Mouse (Mus musculus) granulocyte monocyte progenitor cell, adult 5-6 weeks (primary cell): ENCODE measurements around the gene Auts2. TPM values are rescaled to one million over a fixed set of nuclear protein-coding genes. Genes with fewer than 3 reads are reported as not detected.
A peak's percentile ranks its signal among the peaks of the same experiment; 100 is the strongest.

Source experiments
- ATAC-seq: replicated peaks from 2 replicates; pipeline ENCODE4 v1.8.0; 2016; ENCODE audit warnings: mild to moderate bottlenecking, moderate TSS enrichment, inconsistent platforms; ENCODE audit not compliant: poor library complexity, severe bottlenecking
- total RNA-seq, 2 experiments: library from RNA; stranded (forward) in 1 of 2; stranded (reverse) in 1 of 2; fragments of 200-712, 200-1000 nt in 1 of 2; fragments of >200 nt in 1 of 2; fragmentation: Nextera tagmentation in 1 of 2; gene quantifications; 2 replicates each; pipeline ENCODE4 v1.2.3; 2014 to 2017

Gene Auts2
- total RNA-seq, 2 experiments from 2014 or later, result 0.62 to 109 TPM

DNA sequence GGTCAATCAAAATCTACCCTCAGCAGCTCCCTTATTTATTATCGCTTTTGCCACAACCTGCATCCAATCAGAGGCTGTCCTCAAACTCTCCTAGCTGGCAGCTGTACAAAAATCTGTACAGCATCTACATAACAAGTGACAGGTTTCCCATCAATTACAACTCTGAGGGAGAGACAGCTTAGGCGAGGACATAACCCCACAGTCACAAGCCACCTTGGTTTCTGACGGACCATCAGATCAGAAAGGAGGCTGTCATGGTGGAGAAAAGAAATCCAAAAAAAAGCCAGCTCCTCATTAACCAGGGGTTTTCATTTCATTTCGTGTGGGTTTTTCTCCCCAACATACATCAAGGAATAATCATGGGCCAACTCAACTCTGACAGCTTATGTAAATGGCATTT, 210.6 kb downstream of the Auts2 start:
- ATAC-seq, result no peak

DNA sequence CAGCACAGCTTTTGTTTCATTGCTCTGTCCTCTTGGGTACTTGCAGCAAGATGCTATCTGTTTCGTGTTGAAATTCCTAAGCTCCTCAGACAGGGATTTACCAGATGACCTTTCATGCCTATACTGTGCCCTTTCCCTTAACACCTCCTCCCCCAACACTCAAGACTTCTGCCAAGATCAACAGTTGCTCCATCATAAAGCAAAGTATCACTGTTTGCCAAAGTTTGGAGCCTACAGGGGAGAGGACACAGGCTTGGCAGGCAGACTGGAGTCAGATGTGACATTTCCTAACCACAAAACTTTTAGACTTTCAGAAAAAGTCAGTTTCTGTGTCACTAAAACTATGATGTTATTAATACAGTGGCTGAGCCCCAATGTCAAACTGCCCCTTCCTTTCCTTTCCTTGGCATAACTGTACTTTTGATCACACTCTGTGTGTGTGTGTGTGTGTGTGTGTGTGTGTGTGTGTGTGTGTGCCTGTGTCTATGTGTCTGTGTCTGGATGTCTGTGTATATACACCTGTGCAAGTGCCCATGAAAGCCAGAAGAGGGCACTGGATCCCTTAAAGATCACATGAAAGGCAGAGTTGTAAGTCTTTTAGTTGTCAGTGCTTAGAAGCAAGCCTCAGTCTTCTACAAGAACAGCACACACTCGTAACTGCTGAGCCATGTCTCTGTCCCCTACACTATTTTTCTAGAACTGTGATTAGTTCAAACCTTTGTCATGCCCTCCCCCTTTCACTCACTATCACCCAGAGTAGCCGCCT, 213.8 kb downstream of the Auts2 start:
- ATAC-seq, result no peak

DNA sequence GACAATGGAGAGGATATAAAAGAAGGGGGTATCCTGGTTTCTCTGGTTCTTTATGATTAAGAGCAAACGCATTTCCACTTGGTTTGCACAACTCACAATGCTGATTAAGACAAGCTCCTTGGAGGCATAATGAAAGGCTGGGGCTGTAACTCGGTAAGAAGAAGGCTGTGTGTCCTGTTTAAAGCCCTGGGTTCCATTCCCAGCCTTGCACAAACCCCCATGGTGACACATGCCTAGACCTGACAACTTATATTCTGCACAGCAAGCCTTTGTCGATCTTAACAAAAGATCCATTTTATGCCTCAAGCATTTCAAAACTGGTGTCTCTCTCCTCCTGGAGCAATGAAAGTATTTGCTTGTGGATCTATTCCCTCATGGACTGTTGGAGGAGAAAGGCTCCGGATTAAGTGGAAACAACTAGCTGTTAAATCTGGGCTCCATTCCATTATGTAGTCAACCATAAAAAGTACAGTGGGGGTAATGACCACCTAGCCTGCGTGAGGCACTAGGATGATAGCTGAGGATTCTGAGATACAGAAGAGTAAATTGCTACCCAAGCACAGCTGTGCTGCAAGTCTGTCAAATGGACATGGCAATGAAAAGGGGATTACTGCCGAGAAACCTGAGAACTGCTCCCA, 218.8 kb downstream of the Auts2 start:
- 0 out of 2 replicates have a peak, but pooled peaks have one; percentile 2 for ATAC-seq

DNA sequence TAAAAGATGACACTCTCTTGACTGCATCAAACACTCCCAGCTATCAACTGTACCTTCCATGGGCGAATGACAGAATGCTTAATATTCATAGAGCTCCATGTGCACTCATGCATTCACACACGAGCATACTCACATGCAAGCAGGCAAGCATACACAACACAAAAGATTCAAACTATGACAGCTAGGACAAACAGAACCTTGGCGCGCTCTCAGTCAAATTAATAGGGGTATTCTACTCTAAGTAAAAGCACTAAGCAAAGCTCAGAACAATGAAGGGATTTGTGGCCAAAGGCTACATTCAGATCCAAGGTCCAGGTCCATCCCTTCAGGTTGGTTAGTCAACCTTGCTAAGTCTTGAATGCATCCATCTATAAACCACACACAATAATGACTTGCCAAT, 219.5 kb downstream of the Auts2 start:
- ATAC-seq, result no peak

DNA sequence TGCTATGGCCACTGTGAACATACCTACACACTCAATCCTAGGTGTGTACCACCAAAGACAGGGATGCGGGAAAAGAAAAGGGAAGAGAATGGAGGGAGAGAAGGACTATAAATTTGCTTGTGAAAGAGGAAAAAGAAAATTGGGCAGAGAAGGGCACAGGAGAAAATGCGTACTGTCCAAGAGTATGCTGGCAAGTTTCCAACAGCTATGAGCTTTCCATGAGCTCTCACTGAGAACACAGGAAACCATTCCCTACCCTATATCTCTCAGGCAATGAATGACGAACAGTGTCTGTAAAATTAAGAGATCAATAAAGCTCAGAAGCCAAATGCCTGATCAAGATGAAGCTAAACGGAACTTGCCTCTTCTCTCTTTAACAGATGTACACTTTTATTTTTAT, 220.2 kb downstream of the Auts2 start:
- ATAC-seq, result no peak

DNA sequence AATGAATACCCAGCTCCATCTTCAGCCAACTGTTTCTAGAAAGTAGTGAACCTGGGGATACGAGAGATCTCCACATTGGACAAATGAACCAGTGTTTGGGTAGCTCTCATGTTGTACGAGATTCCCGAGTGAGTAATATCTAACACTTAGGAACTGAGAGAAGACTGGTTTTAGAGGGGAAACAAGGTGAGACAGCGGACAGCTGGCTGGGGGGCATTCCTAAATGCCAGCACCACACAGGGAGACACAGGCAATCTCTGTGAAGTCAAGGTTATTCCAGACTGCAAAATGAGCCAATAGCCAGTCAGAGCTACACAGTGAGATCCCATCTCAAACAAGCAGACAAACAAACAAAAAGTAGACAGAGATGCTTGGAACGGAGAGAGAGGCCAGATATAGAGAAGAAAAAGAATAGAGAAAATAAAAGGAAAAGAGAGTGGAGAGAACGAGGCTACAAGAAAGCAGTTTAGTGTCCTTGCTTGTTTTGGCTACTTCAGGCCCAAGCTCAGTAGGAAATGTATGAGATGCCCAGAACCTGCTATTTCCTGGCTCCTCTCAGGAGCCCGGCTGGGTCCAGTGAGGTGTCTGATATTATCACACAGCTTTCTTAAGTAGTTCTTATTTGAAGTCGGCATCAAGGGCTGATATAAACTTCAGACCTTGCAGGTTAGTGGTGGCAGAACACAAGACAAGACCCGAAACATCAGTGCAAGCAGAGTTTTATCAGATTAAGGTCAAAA, 224.9 kb downstream of the Auts2 start:
- ATAC-seq, result no peak

DNA sequence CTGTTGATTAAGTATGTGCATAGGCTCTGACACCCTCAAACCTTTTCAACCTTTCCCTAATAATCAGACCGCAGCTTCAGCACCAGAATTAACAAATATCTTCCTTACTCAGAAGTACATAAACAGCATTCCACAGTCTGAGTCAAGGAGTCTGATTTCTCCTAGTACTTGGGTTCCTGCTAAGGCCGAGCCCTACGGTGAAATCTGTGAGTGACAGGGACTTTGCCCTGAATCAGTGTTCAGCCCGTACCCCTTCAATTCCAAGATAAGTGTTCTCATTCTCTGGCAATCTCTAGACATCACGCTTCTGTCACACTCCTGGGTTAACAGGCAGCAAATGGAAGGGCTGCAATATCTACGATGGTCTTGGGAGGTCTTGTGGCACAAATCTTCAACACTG, 226.2 kb downstream of the Auts2 start:
- ATAC-seq, result no peak

DNA sequence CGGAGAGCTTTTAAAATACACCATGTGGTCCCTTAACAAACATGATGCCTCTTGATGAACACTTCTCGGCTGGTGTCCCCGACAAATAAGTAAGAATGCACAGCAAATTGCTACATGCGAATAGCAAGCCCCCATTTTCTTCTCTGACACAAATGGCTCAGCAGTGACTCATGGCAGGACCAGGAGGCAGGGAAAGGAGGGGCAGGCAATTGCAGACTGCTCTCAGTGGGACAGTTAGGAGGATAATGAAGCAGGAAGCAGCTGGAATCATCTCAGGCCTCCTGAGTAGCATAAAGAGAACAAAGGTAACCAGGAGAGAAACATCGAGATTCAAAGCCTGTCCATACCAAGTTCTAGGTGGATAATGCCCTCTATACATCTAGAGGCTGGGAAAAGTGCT, 228.8 kb downstream of the Auts2 start:
- no peak for ATAC-seq

DNA sequence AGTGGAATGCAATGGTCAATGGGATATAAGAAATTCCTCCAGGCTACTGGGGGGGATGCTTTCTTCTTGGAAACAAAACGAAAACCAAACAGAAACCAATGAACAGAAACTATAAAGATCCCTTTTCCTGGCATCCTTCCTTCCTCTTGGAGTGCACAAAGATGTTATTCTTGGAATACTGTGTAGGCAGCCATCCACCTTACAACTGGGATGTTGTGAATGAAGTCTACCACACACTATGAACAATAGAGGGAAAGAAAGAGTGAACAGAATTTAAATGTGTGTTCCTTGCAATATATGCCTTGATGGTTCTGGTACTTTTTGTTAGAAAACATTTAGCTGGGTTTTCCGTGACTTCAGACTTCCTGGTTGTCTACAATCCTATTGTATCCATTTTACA, 236.1 kb downstream of the Auts2 start:
- ATAC-seq, result no peak

DNA sequence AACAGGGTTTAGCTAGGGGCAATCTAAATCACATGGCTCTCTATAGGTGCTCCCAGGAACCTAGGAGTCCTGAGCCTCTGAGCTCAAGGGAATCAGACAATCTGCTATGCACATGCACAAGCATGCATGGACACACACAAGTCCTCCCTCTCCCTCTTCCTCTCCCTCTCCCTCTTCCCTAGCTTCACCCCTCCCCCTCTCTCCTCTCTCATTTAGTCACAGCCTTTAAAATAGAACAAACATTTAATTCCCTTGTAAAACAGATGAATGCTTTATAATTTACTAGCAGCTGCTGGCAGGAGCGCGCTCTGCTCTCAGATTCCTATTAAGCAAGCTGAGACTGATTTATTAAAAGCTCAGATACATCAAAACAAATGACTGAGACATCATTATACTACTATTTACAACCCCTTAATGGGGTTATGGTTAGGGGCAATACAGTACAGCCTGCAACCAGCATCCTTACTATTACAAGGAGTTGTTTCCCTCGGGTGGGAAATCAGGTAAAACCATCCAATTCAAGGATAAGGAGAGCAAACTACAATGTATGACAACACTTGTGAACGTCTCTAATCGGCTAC, 237.7 kb downstream of the Auts2 start:
- ATAC-seq, result no peak

DNA sequence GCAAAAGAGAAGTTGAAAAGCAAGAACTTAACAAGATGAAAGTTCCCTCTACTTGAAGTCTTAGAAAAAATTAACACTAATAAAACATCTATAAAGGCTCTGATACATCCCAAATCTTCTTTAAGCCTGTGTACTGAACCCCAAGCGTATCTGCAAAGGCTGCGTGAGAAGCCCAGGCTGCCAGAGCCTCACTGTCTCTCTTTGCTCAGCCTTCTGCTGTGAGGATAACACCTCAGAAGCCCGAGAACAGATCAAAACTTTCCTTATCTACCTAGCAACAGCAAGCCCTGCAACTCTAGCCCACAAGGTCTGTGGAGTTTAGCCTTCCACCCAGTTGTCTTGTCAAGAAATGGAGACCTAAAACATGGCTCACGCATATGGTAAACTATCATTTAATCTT, 240.4 kb downstream of the Auts2 start:
- no peak for ATAC-seq

DNA sequence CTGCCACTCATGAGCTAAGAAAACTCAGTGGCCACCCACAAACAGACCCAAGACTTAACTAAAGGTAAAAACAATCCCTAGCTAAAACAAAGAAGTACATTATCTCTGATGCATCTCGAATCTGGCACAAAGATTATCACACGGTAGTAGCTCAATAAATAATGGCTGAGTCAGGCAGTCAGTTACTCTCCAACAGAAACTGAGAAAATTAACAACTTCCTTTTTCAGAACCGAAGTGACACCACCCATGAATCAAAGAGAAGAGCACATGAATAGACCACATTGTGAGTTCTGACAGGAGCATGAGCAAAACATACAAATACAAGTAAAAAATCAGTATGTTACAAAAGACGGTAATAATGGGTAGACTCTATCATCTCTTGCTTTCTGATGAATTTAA, 242.3 kb downstream of the Auts2 start:
- peak; percentile 85 for ATAC-seq

DNA sequence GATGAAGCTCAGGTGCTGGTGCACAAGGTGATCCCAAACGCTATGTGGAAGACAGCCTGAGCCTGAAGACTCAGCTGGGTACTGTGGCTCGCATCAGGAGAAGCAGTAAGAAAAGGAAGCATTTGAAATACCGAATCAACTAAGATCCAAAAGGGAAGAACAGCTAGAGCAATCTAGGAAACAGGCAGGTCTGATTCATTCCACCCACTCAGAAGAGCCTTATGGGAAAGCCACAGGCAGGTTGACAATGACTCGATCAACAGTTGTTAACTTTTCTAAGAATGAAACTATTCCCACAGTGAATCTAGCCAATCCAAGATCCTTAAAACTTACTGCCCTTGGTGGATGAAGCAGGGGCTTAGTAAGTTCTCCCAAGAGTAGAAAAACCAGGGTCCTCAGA, 243.4 kb downstream of the Auts2 start:
- ATAC-seq, result no peak

DNA sequence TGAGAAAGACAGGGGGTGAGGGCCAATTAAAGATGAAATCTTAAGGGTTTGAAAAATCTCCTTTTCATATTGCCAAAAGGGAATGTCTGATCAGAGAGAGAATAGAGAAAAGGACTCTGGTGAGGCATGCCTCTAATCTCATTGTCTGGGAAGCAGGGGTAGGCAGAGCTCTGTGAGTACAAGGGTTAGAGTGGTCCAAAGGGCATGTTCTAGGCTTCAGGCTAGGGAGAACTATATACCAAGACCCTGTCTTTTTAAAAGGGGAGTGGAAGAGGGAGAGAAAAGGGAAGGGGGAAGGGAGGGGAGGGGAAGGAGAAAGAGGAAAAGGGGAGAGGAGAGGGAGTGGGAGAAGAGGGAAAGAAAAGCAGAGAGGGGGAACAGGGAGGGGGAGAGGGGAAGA, 244.1 kb downstream of the Auts2 start:
- 0 out of 2 replicates have a peak, but pooled peaks have one; percentile 8 for ATAC-seq

DNA sequence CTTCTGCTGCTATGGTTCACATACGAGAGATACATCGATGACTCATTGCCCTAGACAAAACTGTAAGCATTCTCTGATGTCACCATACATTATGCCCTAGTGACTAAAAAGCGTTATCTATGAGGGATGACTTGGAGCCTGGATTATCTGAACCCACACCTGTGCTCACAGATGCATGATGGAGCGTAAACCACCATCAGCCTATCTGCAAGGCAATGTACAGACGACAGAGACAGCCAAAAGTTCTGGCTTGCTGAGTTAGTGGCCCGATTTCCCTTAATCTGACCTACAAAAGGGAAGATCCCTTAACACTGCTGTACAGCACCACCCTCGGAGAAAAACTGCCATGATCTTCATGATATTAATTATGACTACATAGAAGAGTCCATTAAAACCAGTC, 245.8 kb downstream of the Auts2 start:
- no peak for ATAC-seq

DNA sequence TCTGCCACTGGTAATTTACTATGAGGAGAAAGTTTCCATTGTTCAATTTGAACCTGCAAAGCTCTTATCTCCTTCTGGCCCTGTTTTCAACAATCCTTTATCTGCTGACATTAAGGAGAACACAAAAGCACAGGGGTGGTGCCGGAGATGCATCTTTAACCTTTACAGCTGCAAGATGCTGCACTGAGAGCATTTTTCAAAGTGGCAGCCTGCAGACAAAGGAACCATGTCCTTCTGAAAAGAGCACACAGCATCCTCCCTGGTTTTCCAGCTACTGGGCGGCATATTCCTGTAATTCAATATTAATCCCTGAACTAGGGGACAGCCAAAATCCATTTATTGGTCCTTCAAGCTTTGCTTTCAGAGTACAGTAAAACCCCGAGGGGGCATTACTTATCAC, 248.7 kb downstream of the Auts2 start:
- ATAC-seq, result no peak

DNA sequence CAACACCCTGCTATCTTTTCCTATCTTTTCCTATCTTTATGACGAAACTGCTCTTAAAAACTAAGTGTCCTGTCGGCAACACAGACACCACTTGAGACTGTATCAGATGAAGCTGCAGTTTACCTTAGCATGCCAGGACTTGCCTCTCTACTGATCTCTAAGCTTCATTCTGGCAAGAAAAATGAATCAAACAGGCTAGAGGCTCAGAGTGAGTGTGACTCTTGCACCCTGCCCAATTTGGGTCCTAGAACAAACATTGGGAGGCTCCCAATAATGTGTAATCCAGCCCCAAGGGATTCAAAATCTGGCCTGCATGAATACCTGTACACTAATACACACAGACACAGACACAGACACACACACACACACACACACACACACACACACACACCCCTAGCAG, 250.2 kb downstream of the Auts2 start:
- no peak for ATAC-seq

DNA sequence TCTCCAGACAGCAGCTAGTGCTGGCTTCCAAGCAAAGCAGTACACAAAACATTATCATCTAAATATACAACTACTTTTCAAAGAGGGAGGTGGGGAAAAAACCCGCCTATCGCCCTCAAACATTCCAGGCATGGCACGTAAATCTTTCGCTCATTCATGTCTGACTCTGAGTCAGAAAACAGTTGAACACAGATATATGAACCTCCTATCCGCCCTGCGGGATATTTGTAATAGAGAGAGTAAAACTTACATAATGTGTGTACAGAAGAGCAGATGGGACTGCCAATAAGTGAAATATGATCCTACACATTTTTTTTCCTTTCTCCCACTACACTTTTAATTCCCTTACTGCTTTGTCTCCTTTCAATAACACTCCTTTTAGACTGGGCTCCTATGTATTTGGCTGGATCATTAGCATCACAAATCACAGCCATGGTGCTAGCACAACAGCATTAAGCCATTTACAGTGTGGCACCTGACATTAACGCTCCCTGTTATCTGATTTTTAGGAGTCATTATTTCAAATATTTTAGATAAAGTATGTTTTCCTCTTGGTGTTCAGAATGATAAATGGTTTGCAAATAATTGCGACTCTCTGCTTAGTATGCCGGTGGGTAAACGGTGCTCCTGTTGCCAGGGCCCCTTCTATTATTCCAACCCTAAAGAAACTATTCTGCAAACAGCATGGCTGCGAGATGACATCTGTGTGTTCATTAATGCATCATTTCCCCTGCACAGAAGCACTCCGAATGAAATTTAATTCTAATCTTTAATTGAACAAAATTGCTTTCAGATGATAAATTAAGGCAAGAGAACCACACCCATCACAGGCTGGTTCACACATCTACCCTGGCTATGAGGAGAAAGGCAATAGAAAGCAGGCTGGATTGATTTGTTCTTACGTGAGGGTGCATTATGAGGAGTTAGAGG, 252.3 kb downstream of the Auts2 start:
- ATAC-seq, result no peak

DNA sequence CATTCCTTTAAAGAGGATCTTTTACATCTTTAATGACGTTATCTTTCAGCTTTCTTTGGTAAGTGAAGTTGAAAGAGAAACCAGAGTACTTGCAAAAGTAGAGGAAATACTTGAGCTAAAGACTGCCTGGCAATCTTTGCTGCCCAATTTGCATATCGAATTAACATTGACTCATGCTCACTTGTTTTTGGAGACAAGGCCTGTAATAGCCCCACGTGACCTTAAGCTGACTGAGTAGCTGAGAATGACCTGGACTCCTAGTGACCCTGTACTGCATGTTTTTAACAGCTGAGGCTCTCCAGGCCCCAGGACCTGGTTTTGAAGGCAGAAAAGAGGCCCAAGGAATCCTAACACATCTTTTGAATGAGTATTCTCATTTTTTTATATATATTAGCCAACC, 259.4 kb downstream of the Auts2 start:
- no peak for ATAC-seq
